Mouse (Mus musculus) T-helper 2 cell (primary cell): Measurements from ENCODE around the gene Tspan33.

ENCODE experiments used
- in situ Hi-C: fragments of 300-600 bp; cut with MboI, MseI; formaldehyde crosslinking; loops from one replicate; pipeline ENCODE4 v1.15.1; 2025; ENCODE audit warnings: high pct_unique_total_duplicates

Gene Tspan33

GRCm38 (mm10) chr6:29697139-29697538 is 3.1 kb downstream of the Tspan33 start:
- in situ Hi-C loops: loop anchor here (10.0 to 25.0 kb wide), 2 partner anchors 578 to 1115 kb away; no protein-coding TSS in a partner anchor

DNA sequence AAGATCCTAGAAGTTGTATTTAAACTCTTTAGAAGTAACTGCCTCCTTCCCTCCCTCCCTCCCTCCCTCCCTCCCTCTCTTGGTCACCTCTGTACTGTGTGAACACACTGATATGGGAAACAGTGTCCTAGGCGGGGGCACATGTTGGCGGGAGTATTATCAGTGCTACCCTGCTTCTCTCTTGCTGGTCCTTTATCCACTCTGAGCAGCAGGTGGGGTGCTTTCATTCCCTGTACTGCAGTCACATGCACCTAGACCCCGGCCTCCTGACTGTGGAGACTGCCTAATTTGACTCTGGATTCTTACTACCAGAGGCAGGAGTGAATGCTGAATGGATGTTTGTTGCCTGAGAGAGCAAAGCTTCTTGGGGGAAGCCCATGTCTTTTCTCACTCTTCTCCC is 3.5 kb downstream of the Tspan33 start:
- in situ Hi-C loops: loop anchor here (10.0 to 25.0 kb wide), 2 partner anchors 577 to 1115 kb away; no protein-coding TSS in a partner anchor

DNA sequence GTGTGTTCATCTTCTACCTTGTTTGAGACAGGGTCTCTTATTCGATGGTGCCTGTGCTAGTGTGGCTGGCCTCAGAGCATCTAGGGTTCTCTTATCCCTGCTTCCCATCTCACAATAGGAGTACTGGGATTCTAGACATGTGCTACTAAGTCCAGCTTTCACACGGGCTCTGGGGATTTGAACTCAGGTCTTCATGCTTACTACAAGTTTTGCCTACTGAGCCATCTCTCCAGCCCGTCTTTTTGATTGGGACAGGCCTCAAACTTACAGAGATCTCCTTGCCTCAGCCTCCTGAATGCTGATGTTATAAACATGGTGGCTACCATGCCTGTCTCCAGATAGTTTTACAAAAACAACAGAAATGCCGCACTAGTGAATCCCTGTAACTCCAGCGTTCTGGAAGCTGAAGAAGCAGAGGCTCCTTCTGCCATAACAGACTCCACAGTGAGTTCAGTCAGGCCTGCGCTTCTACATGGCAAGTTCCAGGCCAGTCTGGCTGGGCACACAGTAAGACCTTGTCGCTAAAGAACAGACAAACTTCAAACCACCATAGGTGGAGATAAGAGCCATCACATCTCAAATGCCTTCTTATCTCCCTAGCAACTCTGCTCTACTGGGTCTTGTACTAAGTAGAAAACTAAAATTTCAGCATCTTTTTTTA is 5.2 kb downstream of the Tspan33 start:
- in situ Hi-C loops: loop anchor here (10.0 to 25.0 kb wide), 2 partner anchors 576 to 1113 kb away; no protein-coding TSS in a partner anchor

- in situ Hi-C loops: loop anchor here (5.0 kb wide), 1 partner anchor 106 kb away; no protein-coding TSS in a partner anchor
Observed at GRCm38 (mm10) chr6:29701051-29701450, 7.0 kb downstream of the Tspan33 start.

DNA sequence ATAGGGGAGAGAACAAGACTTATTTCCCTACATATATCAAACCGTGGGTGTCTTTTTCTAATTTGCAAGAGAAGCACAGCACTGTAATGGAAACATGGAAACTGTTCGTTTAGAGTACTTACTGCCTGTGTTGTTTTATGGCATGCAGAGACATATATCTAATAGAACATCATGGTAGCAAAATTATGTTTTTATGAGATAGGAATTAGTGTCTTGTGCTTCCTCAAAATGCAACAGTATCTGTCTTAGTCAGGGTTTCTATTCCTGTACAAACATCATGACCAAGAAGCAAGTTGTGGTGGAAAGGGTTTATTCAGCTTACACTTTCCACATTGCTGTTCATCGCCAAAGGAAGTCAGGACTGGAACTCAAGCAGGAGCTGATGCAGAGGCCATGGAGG is 8.1 kb downstream of the Tspan33 start:
- in situ Hi-C loops: loop anchor here (5.0 kb wide), 1 partner anchor 105 kb away; no protein-coding TSS in a partner anchor

DNA sequence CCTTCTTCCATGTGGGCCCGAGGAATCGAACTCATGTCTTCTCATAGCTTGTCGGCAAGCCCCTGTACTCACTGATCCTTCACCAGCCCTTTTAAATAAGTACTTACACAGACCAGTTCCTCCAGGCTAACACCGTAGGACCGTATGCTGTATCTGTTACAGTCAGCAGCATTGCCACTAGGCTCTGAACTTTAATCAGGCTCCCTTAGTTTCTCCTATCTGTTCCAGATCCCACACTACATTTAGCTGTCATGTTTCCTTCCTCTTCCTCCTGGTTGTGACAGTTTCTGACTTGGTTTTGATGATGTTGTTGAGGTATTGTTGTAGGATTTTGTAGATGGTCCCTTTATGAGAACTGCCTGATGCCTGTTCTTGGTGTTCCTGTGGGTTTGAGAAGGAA is 10.1 kb downstream of the Tspan33 start:
- in situ Hi-C loops: loop anchor here (5.0 kb wide), 1 partner anchor 103 kb away; no protein-coding TSS in a partner anchor

GRCm38 (mm10) chr6:29707902-29708301 is 13.9 kb downstream of the Tspan33 start:
- in situ Hi-C loops: no loop called here

DNA sequence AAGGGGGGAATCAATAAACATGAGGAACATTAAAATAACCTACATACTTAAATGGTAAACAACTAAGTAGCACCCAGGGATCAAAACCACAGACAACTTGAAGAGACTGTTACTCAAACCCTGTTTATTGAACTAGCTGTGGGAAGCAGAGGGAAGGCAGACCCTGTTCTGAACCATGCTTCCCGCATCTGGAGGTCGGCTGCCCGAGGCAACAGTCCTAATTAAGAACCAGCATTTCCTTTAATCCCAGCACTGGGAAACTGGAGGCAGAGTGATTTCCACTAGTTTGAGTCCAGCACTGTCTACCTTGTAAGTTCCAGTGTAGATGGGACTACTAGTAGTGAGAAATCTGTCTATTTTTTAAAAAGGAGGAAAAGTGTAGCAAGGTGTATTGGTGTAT is 17.3 kb downstream of the Tspan33 start:
- in situ Hi-C loops: no loop called here

DNA sequence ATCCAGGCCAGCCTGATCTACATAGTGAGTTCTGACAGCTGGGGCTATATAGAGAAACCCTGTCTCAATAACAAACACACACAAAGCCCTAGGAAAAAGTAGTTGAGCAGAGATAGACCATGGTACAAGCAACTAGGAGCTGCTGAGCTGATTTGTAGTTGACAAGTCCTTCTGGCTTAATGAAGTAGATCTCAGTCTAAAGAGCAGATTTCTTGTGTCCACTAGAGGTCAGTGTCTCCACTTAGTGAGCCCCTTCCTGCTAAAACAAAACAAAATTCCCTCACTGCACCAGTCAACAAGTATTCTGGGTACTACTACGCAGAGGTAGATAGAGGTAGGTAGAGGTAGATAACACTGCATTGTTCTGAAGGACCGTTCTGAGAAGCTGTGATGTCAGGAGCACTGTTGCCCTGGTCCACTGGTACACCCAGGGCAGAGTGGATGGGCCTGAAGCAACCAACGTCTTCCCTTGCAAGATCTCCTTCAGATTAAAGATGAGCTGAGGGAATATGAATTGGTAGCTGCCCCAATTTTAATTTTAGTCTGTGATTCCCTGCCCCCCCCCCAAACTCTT is 18.1 kb downstream of the Tspan33 start:
- in situ Hi-C loops: no loop called here

DNA sequence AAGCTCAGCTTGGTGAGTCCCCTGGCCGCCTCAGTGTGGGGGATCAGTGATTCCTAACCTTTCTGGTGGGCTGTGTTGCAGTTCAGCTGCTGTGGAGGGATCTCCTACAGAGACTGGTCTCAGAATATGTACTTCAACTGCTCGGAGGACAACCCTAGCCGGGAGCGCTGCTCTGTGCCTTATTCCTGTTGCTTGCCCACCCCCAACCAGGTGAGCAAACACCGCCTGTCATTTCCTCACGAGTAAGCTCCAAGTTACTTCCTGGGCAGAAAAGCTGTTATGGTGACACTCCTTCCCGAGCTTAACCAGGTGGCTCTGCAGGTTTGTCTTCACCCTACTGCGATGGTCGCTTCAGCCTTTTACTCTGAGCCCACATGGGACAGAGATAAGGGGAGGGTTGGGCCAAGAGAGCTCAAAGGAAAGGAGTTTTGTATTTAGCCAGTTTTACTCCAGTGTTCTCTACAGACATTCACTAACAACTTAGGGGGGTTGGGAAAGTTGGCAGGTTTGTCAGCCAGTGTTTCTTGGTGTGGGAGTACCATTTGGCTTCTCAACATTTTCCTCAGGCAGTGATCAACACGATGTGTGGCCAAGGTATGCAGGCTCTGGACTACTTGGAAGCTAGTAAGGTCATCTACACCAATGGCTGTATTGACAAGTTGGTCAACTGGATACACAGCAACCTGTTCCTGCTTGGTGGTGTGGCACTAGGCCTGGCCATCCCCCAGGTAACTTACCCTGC is 22.8 kb downstream of the Tspan33 start:
- in situ Hi-C loops: no loop called here

GRCm38 (mm10) chr6:29717541-29717940 is 23.5 kb downstream of the Tspan33 start:
- in situ Hi-C loops: no loop called here

DNA sequence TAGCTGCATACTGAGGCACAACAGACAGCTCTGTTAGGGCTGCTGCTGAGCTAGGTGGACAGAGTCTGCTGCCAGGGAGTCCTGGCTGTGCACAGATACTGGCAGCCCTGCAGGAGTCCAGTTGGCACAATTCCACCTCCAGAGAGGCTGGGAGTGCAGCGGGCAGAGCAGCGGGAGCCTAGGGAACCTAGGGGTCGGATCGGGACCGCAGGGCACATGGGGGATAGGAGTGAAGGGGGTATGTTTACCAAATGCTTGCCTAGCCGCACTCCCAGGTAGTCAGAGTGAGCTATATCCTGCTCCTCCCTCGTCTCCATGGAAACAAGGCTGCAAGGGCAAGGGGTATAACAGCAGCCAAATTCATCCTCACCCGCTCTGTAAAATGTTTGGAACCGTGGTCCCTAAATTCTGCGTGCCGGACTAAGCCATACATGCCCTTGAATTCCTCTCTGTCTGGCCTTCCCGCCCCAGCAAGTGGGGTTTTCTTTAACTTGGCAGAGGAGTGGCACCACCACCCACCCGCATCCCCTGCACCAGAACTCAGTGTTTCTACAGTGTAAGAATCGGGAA is 24.0 kb downstream of the Tspan33 start:
- in situ Hi-C loops: no loop called here

DNA sequence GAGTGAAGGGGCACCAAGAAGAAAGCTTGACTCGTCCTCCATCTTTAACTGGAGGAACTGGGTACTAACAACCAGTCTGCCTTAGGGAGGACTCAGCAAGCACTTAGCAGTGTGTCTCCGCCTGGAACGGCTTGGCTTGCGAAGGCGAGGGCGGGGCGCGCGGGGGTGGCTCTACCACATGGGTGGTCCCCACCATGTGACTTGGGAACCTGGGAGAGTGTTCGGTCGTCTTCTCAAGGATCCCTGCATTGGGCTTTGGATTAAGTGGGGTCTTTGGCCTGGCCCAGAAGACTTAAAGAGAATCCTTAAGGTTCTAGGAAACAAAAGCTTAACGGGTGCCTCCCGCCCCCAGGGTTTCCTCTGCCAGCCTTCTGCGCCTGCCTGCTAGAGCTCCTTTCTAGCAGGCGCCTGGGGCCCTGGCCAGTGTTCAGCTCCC is 24.9 kb downstream of the Tspan33 start:
- in situ Hi-C loops: no loop called here

DNA sequence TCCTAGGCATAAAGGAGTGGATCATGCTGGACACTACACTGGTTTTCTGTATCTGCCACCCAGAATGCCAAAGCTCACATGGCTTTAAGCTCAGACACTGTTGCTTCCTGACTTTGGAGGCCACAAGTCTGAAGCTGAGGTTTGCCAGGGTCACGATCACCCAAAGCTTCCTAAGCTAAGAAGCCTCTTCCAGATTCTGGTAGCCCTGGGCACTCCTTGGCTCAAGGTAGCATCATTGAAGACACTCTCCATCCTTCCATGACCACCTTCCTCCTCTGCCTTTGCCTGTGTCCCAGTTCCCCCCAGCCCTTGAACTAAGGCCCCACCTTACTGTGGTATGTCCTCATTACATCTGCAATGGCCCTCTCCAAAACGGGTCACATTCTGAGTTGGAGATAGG is 27.9 kb downstream of the Tspan33 start:
- in situ Hi-C loops: loop anchor here (5.0 kb wide), 1 partner anchor 35 kb away; no protein-coding TSS in a partner anchor

DNA sequence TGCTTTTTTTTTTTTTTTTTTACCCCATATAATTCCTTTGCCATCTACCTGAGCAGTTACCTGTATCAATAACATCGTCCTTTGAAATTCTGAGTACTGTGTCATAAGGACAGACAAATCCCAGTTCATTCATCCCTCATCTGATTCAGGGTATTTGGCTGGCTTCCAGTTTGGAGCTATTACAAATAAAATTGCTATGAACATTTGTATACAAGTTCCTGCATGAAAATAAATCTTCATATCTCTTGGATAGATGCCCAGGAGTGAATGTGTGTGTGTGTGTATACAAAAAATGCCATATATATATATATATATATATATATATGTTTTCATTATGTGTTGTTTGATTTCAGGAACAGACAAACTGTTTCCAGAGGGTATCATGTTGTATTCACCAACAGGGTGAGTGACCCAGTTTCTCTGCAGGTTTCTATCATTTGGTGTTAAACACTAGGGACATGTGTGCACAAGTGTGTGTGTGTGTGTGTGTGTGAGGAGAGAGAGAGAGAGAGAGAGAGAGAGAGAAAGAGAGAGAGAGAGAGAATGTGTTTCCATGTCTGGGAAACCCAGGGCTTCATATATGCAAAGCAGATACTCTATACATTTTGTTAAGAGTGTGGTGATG is 32.7 kb downstream of the Tspan33 start:
- in situ Hi-C loops: no loop called here

GRCm38 (mm10) chr6:29728035-29728434 is 34.0 kb downstream of the Tspan33 start:
- in situ Hi-C loops: no loop called here

GRCm38 (mm10) chr6:29729491-29729890 is 35.5 kb downstream of the Tspan33 start:
- in situ Hi-C loops: no loop called here

GRCm38 (mm10) chr6:29735336-29735688 is 41.3 kb downstream of the Tspan33 start, which contains the start of gene Smo:
Gene Smo, plus strand, starts transcription at chr6:29735503.
- in situ Hi-C loops: no loop called here

DNA sequence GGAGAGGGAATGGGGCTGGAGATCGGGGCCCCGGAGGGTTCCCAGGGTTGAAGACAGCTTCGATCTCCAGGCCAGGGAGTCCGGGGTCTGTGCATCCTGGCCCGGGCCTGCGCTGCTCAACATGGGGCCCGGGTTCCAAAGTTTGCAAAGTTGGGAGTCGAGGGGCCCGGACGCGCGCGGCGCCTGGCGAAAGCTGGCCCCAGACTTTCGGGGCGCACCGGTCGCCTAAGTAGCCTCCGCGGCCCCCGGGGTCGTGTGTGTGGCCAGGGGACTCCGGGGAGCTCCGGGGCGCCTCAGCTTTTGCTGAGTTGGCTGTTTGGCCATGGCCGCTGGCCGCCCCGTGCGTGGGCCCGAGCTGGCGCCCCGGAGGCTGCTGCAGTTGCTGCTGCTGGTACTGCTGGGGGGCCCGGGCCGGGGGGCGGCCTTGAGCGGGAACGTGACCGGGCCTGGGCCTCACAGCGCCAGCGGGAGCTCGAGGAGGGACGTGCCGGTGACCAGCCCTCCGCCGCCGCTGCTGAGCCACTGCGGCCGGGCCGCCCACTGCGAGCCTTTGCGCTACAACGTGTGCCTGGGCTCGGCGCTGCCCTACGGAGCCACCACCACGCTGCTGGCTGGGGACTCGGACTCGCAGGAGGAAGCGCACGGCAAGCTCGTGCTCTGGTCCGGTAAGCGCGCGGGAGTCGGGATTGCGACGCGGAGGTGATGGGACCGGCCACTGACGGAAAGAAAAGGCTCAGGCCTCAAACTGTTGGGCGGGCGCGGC is 41.8 kb downstream of the Tspan33 start:
- in situ Hi-C loops: no loop called here

DNA sequence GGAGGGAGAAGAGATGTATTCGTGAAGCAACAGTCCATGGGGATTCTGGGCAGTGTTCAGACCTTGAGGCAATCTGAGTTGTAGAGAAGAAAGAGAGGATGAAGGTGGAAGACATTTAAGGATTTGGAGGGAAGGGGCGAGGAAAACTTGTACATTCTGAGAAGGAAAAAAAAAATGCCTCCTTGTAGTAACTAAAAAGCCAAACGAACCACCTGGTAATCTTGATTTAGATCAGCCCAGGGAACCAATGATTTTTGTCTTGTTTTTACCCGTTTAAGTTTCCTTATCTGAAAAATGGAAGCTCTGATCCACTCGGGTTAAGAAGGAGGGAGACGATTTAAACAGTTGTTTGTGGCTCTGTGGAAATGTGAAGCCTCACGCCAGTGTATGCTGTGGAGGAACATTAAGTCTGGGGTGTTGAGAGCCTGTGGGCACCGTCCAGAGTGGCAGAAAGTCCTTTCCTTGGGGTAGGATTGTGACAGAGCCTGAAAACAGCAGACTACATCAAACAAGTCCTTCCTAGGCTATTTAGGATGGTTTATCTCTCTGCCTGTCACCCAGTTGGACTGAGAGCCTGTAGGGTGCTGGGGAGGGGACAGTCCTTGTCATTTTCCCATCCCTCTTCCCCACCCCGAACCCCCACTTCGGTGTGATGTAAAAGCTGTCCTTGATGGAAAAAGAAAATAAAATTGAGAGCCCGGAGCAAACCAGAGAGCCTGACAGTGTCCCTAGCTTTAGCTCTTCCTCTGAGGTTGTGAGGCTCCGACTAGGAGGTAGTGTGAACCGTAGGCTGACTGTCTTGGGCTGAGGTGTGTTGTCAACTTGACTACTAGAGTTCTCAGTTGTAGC is 42.8 kb downstream of the Tspan33 start:
- in situ Hi-C loops: no loop called here
